Mouse (Mus musculus): ENCODE measurements around the gene Tceanc.

GRCm38 (mm10) chrX:166495052-166495451 is 23.3 kb downstream of the Tceanc start:
- TF ChIP-seq CTCF (IDR thresholded peaks at IDR 0.05; ENCODE audit: control insufficient read depth, insufficient read depth, low read length) (no peak), POLR2A (IDR thresholded peaks at IDR 0.05; ENCODE audit: borderline replicate concordance, control insufficient read depth, low read depth, low read length) (no peak)
